Mouse (Mus musculus): ENCODE results near the gene Casr.

- no peak for TF ChIP-seq EP300 (IDR thresholded peaks at IDR 0.05)
- TF ChIP-seq CTCF (IDR thresholded peaks at IDR 0.05) = no peak
These were observed 18.9 kb downstream of the Casr start for GRCm38 (mm10) chr16:36543091-36543490.

Measured in lung, postnatal 0 days (tissue).